Mouse (Mus musculus) liver, embryonic 14.5 days (tissue): Measurements from ENCODE around the gene Olfr215. TPM values are rescaled to one million over a fixed set of nuclear protein-coding genes. Genes with fewer than 3 reads are reported as not detected.
"Not testable (repeated sequence)": the region's sequence is repeated elsewhere in the genome, so short reads cannot be mapped to it uniquely, and the experiment has no call there.

Source experiments
- ATAC-seq: fragments of 200-750 bp; cut with Nextera tagmentation; 2 replicates; pipeline ENCODE4 v1.8.0; 2017; ENCODE audit warnings: moderate number of reproducible peaks, mild to moderate bottlenecking, moderate library complexity; ENCODE audit not compliant: insufficient read depth
- DNase-seq, 3 experiments: peaks; one replicate each; pipeline ENCODE4 v3.0.0-alpha.2; 2012 to 2013; ENCODE audit warnings: low read depth in 3 of 3, low spot score in 3 of 3
- H3K27ac ChIP-seq: fragments of 300-500 bp; sonication (generic); 2 replicates; pipeline ENCODE4 v1.5.1; 2014; ENCODE audit warnings: moderate library complexity, mild to moderate bottlenecking, control low read depth, inconsistent platforms
- H3K27me3 ChIP-seq: fragments of 300-500 bp; sonication (generic); 2 replicates; pipeline ENCODE4 v1.6.1; 2014; ENCODE audit warnings: mild to moderate bottlenecking, low read length, moderate library complexity; ENCODE audit not compliant: control insufficient read depth, insufficient read depth
- H3K36me3 ChIP-seq: fragments of 300-500 bp; sonication (generic); replicated peaks from 2 replicates; pipeline ENCODE4 v1.6.1; 2014; ENCODE audit warnings: low read depth; ENCODE audit not compliant: control insufficient read depth, insufficient read depth
- H3K4me1 ChIP-seq, 2 experiments: fragments of 200-500 bp in 1 of 2; fragments of 300-500 bp in 1 of 2; sonication (generic) in 1 of 2; replicated peaks; 2 replicates each; pipeline ENCODE4 v1.6.1; 2012 to 2014; ENCODE audit warnings: antibody characterized with exemption in 1 of 2, inconsistent platforms in 1 of 2, low read length in 1 of 2; ENCODE audit not compliant: control insufficient read depth in 2 of 2, insufficient read depth in 2 of 2
- H3K4me2 ChIP-seq: fragments of 300-500 bp; sonication (generic); 2 replicates; pipeline ENCODE4 v1.6.1; 2014; ENCODE audit warnings: low read depth, mild to moderate bottlenecking, control low read depth, moderate library complexity
- H3K4me3 ChIP-seq, 2 experiments: fragments of 200-500 bp in 1 of 2; fragments of 300-500 bp in 1 of 2; sonication (generic) in 1 of 2; 2 replicates each; pipeline ENCODE4 v1.5.1; 2012 to 2014; ENCODE audit warnings: low read depth in 2 of 2, low read length in 2 of 2, mild to moderate bottlenecking in 2 of 2, control low read depth in 1 of 2, inconsistent platforms in 1 of 2, moderate library complexity in 1 of 2; ENCODE audit not compliant: insufficient read depth in 1 of 2
- H3K9ac ChIP-seq: fragments of 300-500 bp; sonication (generic); replicated peaks from 2 replicates; pipeline ENCODE4 v1.6.1; 2014; ENCODE audit warnings: mild to moderate bottlenecking, control low read depth, moderate library complexity
- H3K9me3 ChIP-seq: fragments of 300-500 bp; sonication (generic); 2 replicates; pipeline ENCODE4 v1.6.1; 2016; ENCODE audit warnings: low read length, mixed read lengths; ENCODE audit not compliant: control insufficient read depth
- CTCF ChIP-seq: IDR thresholded peaks from 2 replicates; pipeline ENCODE4 v1.5.1; 2016; ENCODE audit warnings: antibody characterized with exemption, low read depth, control low read depth
- EP300 ChIP-seq: IDR thresholded peaks from 2 replicates; pipeline ENCODE4 v1.6.1; 2016; ENCODE audit warnings: antibody characterized with exemption, low read depth
- WGBS: fragments of 180-500 bp; shearing (Covaris S2); extraction: QIAGEN DNeasy Blood & Tissue Kit; methylation state at CpG from one replicate; pipeline ENCODE4 v1.1.7; 2014; ENCODE audit not compliant: insufficient replicate concordance; 5-methylcytosine and 5-hydroxymethylcytosine counted together
- polyA plus RNA-seq, 2 experiments: library from polyadenylated mRNA; depleted of rRNA in 1 of 2; stranded (reverse) in 1 of 2; unstranded in 1 of 2; fragments of >200 nt; fragmentation: Nextera tagmentation in 1 of 2; extraction: Ambion mirVana in 1 of 2; gene quantifications; 2 replicates each; pipeline versions ENCODE4 v1.2.1 to v1.2.3; 2012 to 2014

Olfr215 gene
- polyA plus RNA-seq, 2 experiments: not detected

DNA sequence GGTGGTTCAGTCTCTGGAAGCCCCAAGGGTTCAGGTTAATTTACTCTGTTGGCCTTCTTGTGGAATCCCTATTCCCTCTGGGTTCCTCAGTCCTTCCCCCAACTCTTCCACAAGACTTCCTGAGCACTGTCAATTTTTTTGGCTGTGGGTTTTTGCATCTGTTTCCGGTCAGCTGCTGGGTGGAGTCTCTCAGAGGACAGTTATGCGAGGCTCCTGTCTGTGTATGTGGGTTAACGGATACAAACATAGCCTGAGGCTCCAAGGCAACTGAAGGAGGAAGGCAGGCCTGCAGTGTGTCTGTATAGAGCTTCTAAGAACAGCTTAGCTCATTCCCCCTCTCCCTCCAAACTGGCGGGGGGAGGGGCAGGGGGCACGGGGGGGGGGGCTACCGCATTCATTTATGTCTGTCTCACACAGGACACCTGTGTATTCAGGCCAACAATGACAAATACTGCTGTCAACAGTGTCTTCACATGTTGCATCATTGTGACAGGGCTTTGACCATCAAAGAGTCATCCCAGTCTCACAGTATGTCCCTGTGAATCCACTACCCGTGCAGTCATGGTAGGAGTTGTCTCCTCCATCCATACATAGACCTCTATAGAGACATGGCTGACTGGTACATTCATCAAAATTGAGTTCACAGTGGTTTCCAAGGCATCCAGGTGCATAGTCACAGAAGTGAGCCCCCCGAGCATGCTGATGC, 37.5 kb upstream of the Olfr215 start:
- no peak overlapping the region for H3K9ac ChIP-seq
- no peaks in the 10 kb centered on the region for H3K36me3 ChIP-seq
- H3K4me3 ChIP-seq: no peak overlapping the region
- 19% methylated on average over 8 of the region's 8 CpGs for WGBS
- H3K4me2 ChIP-seq: no peak overlapping the region
- no peak for DNase-seq
- no peaks in the 10 kb centered on the region for H3K27me3 ChIP-seq
- H3K4me1 ChIP-seq: 0 out of 4 replicates have a peak, but pooled peaks cover 0 to 2% of the 10 kb centered on the region in 2 experiments
- H3K9me3 ChIP-seq: no peaks in the 10 kb centered on the region
- no peak overlapping the region for H3K27ac ChIP-seq
- TF ChIP-seq CTCF (no peak), EP300 (no peak)
- ATAC-seq: no peak

DNA sequence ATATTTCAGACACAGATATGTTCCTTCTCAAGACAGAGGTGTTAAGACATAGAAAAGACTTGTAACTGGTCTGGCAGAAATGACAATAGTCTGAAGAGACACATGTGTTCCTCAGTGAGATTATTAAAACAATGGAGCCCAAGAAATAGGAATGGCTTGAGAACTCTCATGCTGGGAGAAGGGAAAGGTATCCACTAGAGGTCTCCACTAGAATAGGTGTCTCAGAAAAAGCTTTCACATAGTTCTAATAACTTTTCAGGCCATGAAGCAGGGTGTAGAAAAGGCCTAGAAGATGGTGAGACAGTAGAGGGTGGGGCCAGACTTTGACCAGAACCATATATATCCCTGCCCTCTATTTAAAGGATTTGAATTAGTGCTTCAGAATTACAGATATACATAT, 34.1 kb upstream of the Olfr215 start:
- Histone ChIP-seq H3K27me3 (no peaks in the 10 kb centered on the region), H3K4me2 (no peak overlapping the region), H3K4me3 (no peak overlapping the region), H3K36me3 (no peaks in the 10 kb centered on the region), H3K9me3 (no peaks in the 10 kb centered on the region), H3K4me1 (0 out of 4 replicates have a peak, but pooled peaks cover 0 to 2% of the 10 kb centered on the region in 2 experiments), H3K27ac (no peak overlapping the region), H3K9ac (no peak overlapping the region)
- no peak for DNase-seq
- TF ChIP-seq CTCF (no peak), EP300 (no peak)
- no peak for ATAC-seq

DNA sequence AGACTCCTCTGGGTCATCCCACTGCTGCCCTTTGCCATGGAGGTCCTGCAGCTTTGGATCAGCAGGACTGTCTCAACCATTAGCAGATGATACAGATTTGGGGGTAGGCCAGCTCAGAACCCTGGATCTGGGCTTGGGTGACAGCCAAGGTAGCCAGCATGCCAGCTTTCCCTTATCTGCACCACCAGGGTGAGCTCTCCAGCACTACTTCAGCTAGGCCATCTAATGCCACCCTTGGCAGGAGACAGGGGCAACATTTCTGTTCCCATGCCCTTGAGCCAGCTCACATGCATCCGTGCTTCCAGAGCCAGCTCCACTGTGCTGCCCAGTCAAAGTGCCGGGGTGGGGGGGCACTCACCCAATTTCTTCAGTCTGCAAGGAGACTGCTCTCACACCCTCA, 31.7 kb upstream of the Olfr215 start:
- H3K9ac ChIP-seq: no peak overlapping the region
- H3K4me1 ChIP-seq: no peaks in the 10 kb centered on the region
- H3K27me3 ChIP-seq: no peaks in the 10 kb centered on the region
- ATAC-seq: no peak
- DNase-seq: no peak
- no peak for TF ChIP-seq EP300
- TF ChIP-seq CTCF: no peak
- H3K4me2 ChIP-seq: no peak overlapping the region
- no peak overlapping the region for H3K4me3 ChIP-seq
- H3K36me3 ChIP-seq: no peaks in the 10 kb centered on the region
- no peak overlapping the region for H3K27ac ChIP-seq
- 65% methylated on average over 2 of the region's 2 CpGs for WGBS
- no peaks in the 10 kb centered on the region for H3K9me3 ChIP-seq

DNA sequence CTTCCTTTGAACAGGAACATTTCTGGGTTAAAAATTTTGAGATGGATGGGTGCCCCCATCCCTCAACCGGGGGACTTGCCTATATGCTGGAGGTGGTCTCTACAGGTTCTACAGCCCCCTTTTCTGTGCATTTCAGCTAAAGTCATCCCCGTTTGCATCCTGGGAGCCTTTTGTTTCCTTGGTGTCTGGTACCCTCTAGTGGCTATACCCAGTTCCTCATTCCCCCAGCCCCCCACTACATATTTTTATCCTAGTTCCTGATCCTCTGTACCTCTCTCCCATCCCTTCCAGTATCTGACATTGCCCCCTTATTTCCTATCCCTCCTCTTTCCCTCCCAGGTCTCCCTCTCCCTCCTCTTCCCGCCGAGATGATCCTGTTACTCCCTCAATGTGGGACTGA, 23.2 kb upstream of the Olfr215 start:
- H3K4me1 ChIP-seq: no peaks in the 10 kb centered on the region
- H3K27ac ChIP-seq: no peak overlapping the region
- H3K9ac ChIP-seq: no peak overlapping the region
- DNase-seq (no peak), ATAC-seq (no peak)
- no peak overlapping the region for H3K4me3 ChIP-seq
- 30% methylated on average over 4 of the region's 4 CpGs for WGBS
- H3K4me2 ChIP-seq: no peak overlapping the region
- H3K27me3 ChIP-seq: no peaks in the 10 kb centered on the region
- no peaks in the 10 kb centered on the region for H3K36me3 ChIP-seq
- TF ChIP-seq EP300: no peak
- peak; percentile 14; the same call in 1 of the 2 replicates for TF ChIP-seq CTCF
- H3K9me3 ChIP-seq: no peaks in the 10 kb centered on the region

DNA sequence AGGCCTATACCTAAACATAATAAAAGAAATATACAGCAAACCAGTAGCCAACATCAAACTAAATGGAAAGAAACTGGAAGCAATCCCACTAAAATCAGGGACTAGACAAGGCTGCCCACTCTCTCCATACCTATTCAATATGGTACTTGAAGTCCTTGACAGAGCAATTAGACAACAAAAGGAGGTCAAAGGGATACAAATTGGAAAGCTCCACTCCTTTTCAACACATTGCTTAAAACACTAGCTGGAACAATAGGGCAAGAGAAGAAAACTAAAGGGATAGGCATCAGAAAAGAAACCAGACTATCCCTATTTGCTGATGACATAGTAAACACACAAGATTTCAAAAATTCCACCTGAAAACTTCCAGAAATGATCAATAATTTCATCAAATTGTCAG, 17.0 kb upstream of the Olfr215 start:
- DNase-seq, ATAC-seq: not testable (repeated sequence)

More for the DNA sequence above, 17.0 kb upstream of the Olfr215 start:
- not testable (repeated sequence) for H3K27me3 ChIP-seq, H3K9me3 ChIP-seq, H3K27ac ChIP-seq, H3K36me3 ChIP-seq, H3K4me1 ChIP-seq, H3K4me3 ChIP-seq, H3K4me2 ChIP-seq, H3K9ac ChIP-seq
